Mouse (Mus musculus) ES-Bruce4 (cell line): Measurements from ENCODE around the gene Slc10a7. TPM values are rescaled to one million over a fixed set of nuclear protein-coding genes. Genes with fewer than 3 reads are reported as not detected.

Source experiments
- H3K27ac ChIP-seq: 2 replicates; pipeline ENCODE4 v1.5.1; 2012; ENCODE audit warnings: low read length, inconsistent platforms; ENCODE audit not compliant: insufficient read depth
- H3K27me3 ChIP-seq: 2 replicates; pipeline ENCODE4 v1.6.1; 2012; ENCODE audit warnings: mild to moderate bottlenecking, low read length, inconsistent platforms; ENCODE audit not compliant: control insufficient read depth, poor library complexity, insufficient read depth, severe bottlenecking
- H3K36me3 ChIP-seq: 2 replicates; pipeline ENCODE4 v1.6.1; 2012; ENCODE audit warnings: inconsistent platforms, mild to moderate bottlenecking, low read length, moderate library complexity; ENCODE audit not compliant: control insufficient read depth, poor library complexity, insufficient read depth, severe bottlenecking
- H3K4me1 ChIP-seq: one replicate; pipeline ENCODE4 v1.8.1; 2011; ENCODE audit warnings: low read length; ENCODE audit not compliant: control insufficient read depth, insufficient read depth
- H3K4me3 ChIP-seq: 2 replicates; pipeline ENCODE4 v1.5.1; 2011; ENCODE audit warnings: low read depth, mild to moderate bottlenecking, low read length
- H3K9ac ChIP-seq: 2 replicates; pipeline ENCODE4 v1.6.1; 2012; ENCODE audit warnings: low read depth, mild to moderate bottlenecking, inconsistent platforms; ENCODE audit not compliant: poor library complexity, severe bottlenecking
- H3K9me3 ChIP-seq: replicated peaks from 2 replicates; pipeline ENCODE4 v1.6.1; 2012; ENCODE audit warnings: mild to moderate bottlenecking, low read length, inconsistent platforms; ENCODE audit not compliant: control insufficient read depth, poor library complexity, insufficient read depth, severe bottlenecking
- CTCF ChIP-seq: IDR thresholded peaks from one replicate; pipeline ENCODE4 v1.8.1; 2011; ENCODE audit warnings: low read depth, low read length
- EP300 ChIP-seq: IDR thresholded peaks from 2 replicates; pipeline ENCODE4 v1.6.1; 2011; ENCODE audit warnings: low read depth, low read length; ENCODE audit not compliant: insufficient read depth
- POLR2A ChIP-seq: IDR thresholded peaks from one replicate; pipeline ENCODE4 v1.8.1; 2011; ENCODE audit warnings: low read length; ENCODE audit not compliant: insufficient read depth
- polyA plus RNA-seq: library from polyadenylated mRNA; stranded (reverse); fragments of >200 nt; gene quantifications from 2 replicates; pipeline ENCODE4 v1.2.4, GENCODE M21; 2011; ENCODE audit warnings: low read depth; ENCODE audit not compliant: missing spikeins, insufficient read depth, insufficient read length

Slc10a7 gene
- polyA plus RNA-seq, 1 experiment: 19.1 TPM

GRCm38 (mm10) chr8:78574207-78574606, 65.1 kb downstream of the Slc10a7 start:
- H3K4me1 ChIP-seq: peaks cover 4% of the 10 kb centered on the region
- H3K4me3 ChIP-seq: no peak overlapping the region
- no peak overlapping the region for H3K27ac ChIP-seq
- H3K27me3 ChIP-seq: no peaks in the 10 kb centered on the region
- 0 out of 2 replicates have a peak, but pooled peaks cover 3% of the 10 kb centered on the region for H3K36me3 ChIP-seq
- TF ChIP-seq CTCF (no peak), POLR2A (no peak), EP300 (no peak)
- H3K9ac ChIP-seq: no peak overlapping the region
- H3K9me3 ChIP-seq: no peaks in the 10 kb centered on the region

- no peak for TF ChIP-seq POLR2A
- TF ChIP-seq CTCF: no peak
- 0 out of 2 replicates have a peak, but pooled peaks cover 3% of the 10 kb centered on the region for H3K36me3 ChIP-seq
- peaks cover 4% of the 10 kb centered on the region for H3K4me1 ChIP-seq
- no peaks in the 10 kb centered on the region for H3K27me3 ChIP-seq
- no peak overlapping the region for H3K27ac ChIP-seq
- no peak overlapping the region for H3K4me3 ChIP-seq
- no peak overlapping the region for H3K9ac ChIP-seq
- no peaks in the 10 kb centered on the region for H3K9me3 ChIP-seq
Measured at GRCm38 (mm10) chr8:78577569-78577968, 68.4 kb downstream of the Slc10a7 start.

GRCm38 (mm10) chr8:78578036-78578435, 68.9 kb downstream of the Slc10a7 start:
- no peak for TF ChIP-seq EP300
- TF ChIP-seq CTCF: no peak
- TF ChIP-seq POLR2A: no peak
- 0 out of 2 replicates have a peak, but pooled peaks cover 3% of the 10 kb centered on the region for H3K36me3 ChIP-seq
- no peak overlapping the region for H3K9ac ChIP-seq

GRCm38 (mm10) chr8:78584011-78584776, 75.0 kb downstream of the Slc10a7 start:
- Histone ChIP-seq H3K4me1 (peaks cover 3% of the 10 kb centered on the region), H3K27me3 (no peaks in the 10 kb centered on the region), H3K4me3 (no peak overlapping the region), H3K9ac (no peak overlapping the region), H3K27ac (peak overlapping the region; percentile 99), H3K36me3 (peaks cover 5% of the 10 kb centered on the region; the same call in 1 of the 2 replicates), H3K9me3 (peaks cover 32% of the 10 kb centered on the region)
- TF ChIP-seq POLR2A: no peak
- no peak for TF ChIP-seq CTCF
- no peak for TF ChIP-seq EP300

More at GRCm38 (mm10) chr8:78578036-78578435, 68.9 kb downstream of the Slc10a7 start:
- peaks cover 4% of the 10 kb centered on the region for H3K4me1 ChIP-seq
- H3K9me3 ChIP-seq: no peaks in the 10 kb centered on the region
- no peak overlapping the region for H3K4me3 ChIP-seq
- H3K27ac ChIP-seq: no peak overlapping the region
- no peaks in the 10 kb centered on the region for H3K27me3 ChIP-seq

DNA sequence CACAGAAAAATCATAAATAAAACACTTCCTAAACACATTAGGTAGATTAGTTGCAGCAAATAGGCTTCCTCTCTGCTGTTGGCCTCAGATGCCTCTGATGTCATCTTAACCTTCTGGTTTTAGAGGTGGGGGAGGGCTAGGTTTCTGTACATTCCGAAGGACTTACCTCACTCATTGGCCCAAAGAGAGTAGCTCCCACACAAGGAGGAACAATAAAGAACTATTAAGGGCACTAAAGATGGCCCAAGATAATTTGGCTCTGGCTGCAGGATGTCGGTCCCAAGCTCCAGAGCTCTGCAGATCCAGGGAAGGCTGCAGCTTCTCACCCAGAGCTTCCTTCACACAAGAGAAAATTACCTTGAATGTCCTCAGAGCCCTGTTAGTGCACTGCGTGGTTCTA, 75.7 kb downstream of the Slc10a7 start:
- H3K4me3 ChIP-seq: no peak overlapping the region
- H3K27ac ChIP-seq: peak overlapping the region; percentile 99
- peaks cover 3% of the 10 kb centered on the region for H3K4me1 ChIP-seq
- peaks cover 37% of the 10 kb centered on the region for H3K9me3 ChIP-seq
- no peak overlapping the region for H3K9ac ChIP-seq
- TF ChIP-seq EP300 (no peak), CTCF (no peak), POLR2A (no peak)
- H3K36me3 ChIP-seq: peaks cover 8% of the 10 kb centered on the region
- no peaks in the 10 kb centered on the region for H3K27me3 ChIP-seq

DNA sequence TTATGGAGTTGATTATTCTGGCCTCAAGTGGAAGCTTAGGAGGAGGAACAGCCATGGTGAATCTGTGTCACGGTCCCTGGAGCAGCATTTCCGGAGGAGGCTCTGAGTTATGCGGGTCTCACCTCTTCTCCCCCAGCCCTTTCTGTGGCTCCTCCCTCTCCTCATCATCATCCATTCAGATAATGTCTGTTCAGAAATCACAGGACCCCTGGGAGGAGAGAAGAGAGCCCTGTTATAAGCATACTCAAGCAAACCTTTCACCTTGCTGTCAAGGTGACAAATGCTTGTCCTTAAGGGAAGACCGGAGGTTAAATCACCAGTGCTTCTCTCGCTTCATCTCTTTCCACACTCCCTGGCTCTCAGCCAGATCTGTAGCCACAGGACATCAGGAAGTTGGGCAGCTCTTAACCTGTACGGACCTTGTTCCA, 86.3 kb downstream of the Slc10a7 start:
- Histone ChIP-seq H3K9me3 (no peaks in the 10 kb centered on the region), H3K4me3 (no peak overlapping the region), H3K36me3 (no peaks in the 10 kb centered on the region; the same call in 1 of the 2 replicates), H3K4me1 (no peaks in the 10 kb centered on the region), H3K27ac (no peak overlapping the region), H3K27me3 (no peaks in the 10 kb centered on the region), H3K9ac (no peak overlapping the region)
- no peak for TF ChIP-seq EP300
- TF ChIP-seq POLR2A: no peak
- TF ChIP-seq CTCF: no peak
